Mouse (Mus musculus) bone marrow, adult 2 months (tissue): ENCODE measurements at regions not wholly inside any gene's neighbourhood (a gene's known extent, or its start where the extent isn't known, plus 50 kb on each side); places are given as distances from the start of the nearest gene placed in this dataset.

ENCODE experiments used
- H3K27ac ChIP-seq: fragments of 200-500 bp; 2 replicates; pipeline ENCODE4 v1.5.1; 2012; ENCODE audit warnings: low read depth, mild to moderate bottlenecking, control low read depth, inconsistent platforms, low read length; ENCODE audit not compliant: control insufficient read depth, poor library complexity, insufficient read depth
- H3K4me1 ChIP-seq: fragments of 200-500 bp; 2 replicates; pipeline ENCODE4 v1.6.1; 2011; ENCODE audit warnings: low read length; ENCODE audit not compliant: control insufficient read depth, insufficient read depth
- H3K4me3 ChIP-seq: fragments of 200-500 bp; replicated peaks from 2 replicates; pipeline ENCODE3; 2011; ENCODE audit warnings: mild to moderate bottlenecking, low read depth, low read length, control low read depth; ENCODE audit not compliant: control insufficient read depth
- CTCF ChIP-seq: fragments of 200-500 bp; IDR thresholded peaks from 2 replicates; pipeline ENCODE4 v1.5.1; 2011; ENCODE audit warnings: low read length, control low read depth; ENCODE audit not compliant: control insufficient read depth, insufficient read depth
- POLR2A ChIP-seq: fragments of 200-500 bp; IDR thresholded peaks from 2 replicates; pipeline ENCODE4 v1.6.1; 2011; ENCODE audit warnings: low read depth, mild to moderate bottlenecking, control low read depth, low read length, borderline replicate concordance; ENCODE audit not compliant: control insufficient read depth
- WGBS: fragments of 180-500 bp; shearing (Covaris S2); methylation state at CpG from one replicate; pipeline ENCODE4 v1.1.7; 2018; 5-methylcytosine and 5-hydroxymethylcytosine counted together

- Histone ChIP-seq H3K4me3 (no peak overlapping the region), H3K27ac (no peak overlapping the region), H3K4me1 (no peaks in the 10 kb centered on the region)
- WGBS, result 80% methylated on average over 6 of the region's 6 CpGs
- TF ChIP-seq CTCF (no peak), POLR2A (no peak)
Measured at GRCm38 (mm10) chr14:46223008-46223407, 156.2 kb upstream of the Gm15217 start.

DNA sequence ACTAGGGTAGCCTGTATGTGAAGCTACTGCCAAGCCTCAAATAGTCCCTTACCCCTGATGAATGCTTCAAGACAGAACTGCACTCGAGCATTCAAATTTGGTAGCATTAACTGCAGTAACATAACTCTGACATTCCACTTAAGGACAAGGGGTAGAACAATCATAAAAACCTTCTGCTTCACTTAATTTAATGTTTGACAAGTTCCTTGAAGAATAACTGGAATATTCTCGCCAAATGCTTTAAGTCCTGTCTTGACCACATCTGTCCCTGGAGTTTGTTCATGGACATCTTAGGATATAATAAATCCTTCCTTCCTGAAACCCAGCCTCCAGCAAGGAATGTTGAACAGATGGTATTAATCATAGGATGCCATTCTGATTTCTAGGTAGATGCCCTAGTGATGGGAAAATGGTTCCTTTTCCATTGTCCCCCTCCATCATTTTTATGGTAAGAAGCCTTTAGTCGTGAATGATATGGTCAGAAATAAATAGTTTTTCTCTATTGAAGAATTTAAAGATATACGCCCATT lies 154.7 kb upstream of the Gm15217 start:
- H3K27ac ChIP-seq, result no peak overlapping the region
- 73% methylated on average over 4 of the region's 4 CpGs for WGBS
- no peak for TF ChIP-seq POLR2A
- no peak for TF ChIP-seq CTCF

DNA sequence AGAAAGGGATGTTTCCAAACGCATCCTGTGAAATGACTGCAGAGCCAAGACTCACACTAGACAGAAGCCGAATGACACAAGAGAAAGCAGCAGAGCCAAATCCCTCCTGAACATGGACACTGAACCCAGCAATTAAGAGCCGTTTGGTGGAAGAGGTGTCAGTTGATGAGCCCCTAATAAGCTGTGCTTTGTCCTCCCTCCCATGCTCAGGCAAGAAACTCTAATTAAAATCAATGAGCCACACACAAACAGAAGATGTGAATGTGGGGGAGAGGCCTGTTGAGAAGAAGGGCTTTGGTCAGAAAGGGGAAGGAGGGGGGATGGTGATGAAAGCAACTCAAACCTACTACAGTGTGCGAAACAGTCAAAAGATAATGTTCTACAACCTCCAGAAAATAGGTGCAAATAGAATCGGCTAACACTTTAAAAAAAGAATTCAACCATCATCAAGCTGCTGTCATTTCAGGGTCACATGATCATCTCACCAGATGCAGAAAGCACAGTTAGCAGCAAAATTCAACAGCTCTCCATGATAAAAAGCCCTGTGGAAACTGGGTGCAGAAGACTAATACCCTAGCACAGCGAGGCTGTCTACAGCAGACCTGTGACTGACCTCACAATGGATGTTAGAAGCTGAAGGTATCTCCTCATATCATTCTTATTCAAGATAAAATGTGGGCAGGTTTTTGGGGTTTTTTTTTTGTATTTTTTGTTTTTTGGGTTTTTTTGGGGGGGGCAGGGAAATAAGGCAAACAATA lies 153.2 kb upstream of the Gm15217 start:
- WGBS, result 75% methylated on average over 6 of the region's 6 CpGs
- TF ChIP-seq CTCF (no peak), POLR2A (no peak)
- Histone ChIP-seq H3K4me1 (no peaks in the 10 kb centered on the region), H3K27ac (no peak overlapping the region), H3K4me3 (no peak overlapping the region)

More for the DNA sequence above, 154.7 kb upstream of the Gm15217 start:
- Histone ChIP-seq H3K4me3 (no peak overlapping the region), H3K4me1 (no peaks in the 10 kb centered on the region)

- no peaks in the 10 kb centered on the region for H3K4me1 ChIP-seq
- no peak overlapping the region for H3K4me3 ChIP-seq
- WGBS, result 52% methylated on average over 3 of the region's 3 CpGs
- TF ChIP-seq CTCF (no peak), POLR2A (no peak)
- H3K27ac ChIP-seq, result no peak overlapping the region
Measured at GRCm38 (mm10) chr14:46234040-46234439, 145.2 kb upstream of the Gm15217 start.

GRCm38 (mm10) chr14:46234835-46235234 lies 144.4 kb upstream of the Gm15217 start:
- H3K4me3 ChIP-seq, result no peak overlapping the region
- H3K27ac ChIP-seq, result no peak overlapping the region
- TF ChIP-seq POLR2A, result no peak
- TF ChIP-seq CTCF, result no peak
- 88% methylated on average over 8 of the region's 8 CpGs for WGBS
- no peaks in the 10 kb centered on the region for H3K4me1 ChIP-seq

DNA sequence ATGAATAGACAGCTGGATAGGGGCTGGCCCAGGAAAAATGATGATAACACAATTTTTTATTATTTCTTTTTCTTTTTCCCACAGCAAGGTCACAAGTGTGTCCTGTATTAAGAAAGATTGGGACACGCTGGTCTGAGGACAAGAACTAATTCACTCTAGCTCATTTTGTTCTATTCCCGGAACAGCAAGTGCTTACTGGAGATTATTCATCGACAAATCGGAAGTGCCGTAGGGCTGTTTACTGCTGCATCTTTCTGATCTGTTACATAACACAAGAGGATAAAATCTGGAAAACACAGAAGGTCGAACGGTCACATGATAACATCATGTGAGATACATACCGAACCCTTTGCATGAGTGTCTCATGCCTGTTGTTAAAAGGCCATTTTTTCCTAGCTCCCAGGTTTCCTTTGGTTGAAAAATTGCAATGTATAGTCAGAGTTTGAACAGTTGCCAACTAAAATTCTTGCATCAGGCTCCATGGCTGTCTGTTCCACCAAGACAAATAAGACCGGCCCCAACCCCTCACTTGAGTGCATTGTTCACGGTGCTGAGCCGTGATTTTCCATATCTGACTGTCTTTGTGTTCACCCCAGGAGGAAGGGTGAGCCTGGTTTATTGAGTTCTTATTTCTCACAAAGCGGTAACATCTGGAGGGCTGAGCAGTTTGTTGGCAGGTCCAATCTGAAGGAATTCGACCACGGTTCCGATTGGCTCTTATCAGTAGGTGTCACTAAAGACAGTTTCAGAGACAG lies 139.0 kb upstream of the Gm15217 start:
- no peaks in the 10 kb centered on the region for H3K4me1 ChIP-seq
- no peak for TF ChIP-seq POLR2A
- TF ChIP-seq CTCF, result no peak
- no peak overlapping the region for H3K4me3 ChIP-seq
- no peak overlapping the region for H3K27ac ChIP-seq
- WGBS, result 83% methylated on average over 15 of the region's 15 CpGs

- Histone ChIP-seq H3K4me3 (no peak overlapping the region), H3K4me1 (no peaks in the 10 kb centered on the region), H3K27ac (no peak overlapping the region)
- 79% methylated on average over 2 of the region's 2 CpGs for WGBS
- no peak for TF ChIP-seq POLR2A
Measured at GRCm38 (mm10) chr14:46240896-46241295, 138.3 kb upstream of the Gm15217 start.
